Mouse (Mus musculus) adrenal gland, adult 18-20 months (tissue): ENCODE data around the gene Upk2. TPM values are rescaled to one million over a fixed set of nuclear protein-coding genes. Genes with fewer than 3 reads are reported as not detected.

Experiments used
- DNase-seq, 2 experiments: peaks; one replicate each; pipeline ENCODE4 v3.0.0; 2021 to 2022; ENCODE audit warnings: low spot score in 2 of 2
- total RNA-seq, 2 experiments: library from RNA; stranded (reverse); gene quantifications; 1 replicate in 1 of 2; 2 replicates in 1 of 2; pipeline ENCODE4 v1.2.3; 2021

The Upk2 gene
- total RNA-seq, 2 experiments from 2014 or later: not detected

GRCm38 (mm10) chr9:44488855-44489381 lies 34.1 kb upstream of the Upk2 start:
- DNase-seq: no peak

- peak in 1 of 2 experiments; percentile 16 for DNase-seq
Measured at GRCm38 (mm10) chr9:44488416-44488815, 33.6 kb upstream of the Upk2 start.

DNA sequence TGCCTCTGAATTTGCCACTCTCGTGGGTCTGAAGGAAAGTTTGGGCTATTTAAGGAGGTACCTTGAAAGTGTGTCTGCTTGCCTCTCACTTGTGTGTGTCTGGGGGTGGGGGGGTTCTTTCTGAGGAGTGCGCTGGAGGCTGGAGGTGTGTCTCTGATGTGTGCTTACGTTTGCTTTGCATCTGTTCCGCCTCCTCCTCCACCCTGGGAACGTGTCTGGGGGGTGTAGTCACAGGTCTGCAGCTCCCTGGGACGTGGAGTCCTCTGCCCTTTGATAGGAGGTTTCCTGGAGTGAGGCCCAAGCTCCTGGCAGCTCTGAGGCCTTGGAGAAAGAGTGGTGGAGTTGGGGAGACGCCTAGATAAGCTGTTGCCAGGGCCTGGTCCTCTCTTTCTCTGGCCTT lies 32.7 kb upstream of the Upk2 start:
- peak; percentile 64 to 68 for DNase-seq

DNA sequence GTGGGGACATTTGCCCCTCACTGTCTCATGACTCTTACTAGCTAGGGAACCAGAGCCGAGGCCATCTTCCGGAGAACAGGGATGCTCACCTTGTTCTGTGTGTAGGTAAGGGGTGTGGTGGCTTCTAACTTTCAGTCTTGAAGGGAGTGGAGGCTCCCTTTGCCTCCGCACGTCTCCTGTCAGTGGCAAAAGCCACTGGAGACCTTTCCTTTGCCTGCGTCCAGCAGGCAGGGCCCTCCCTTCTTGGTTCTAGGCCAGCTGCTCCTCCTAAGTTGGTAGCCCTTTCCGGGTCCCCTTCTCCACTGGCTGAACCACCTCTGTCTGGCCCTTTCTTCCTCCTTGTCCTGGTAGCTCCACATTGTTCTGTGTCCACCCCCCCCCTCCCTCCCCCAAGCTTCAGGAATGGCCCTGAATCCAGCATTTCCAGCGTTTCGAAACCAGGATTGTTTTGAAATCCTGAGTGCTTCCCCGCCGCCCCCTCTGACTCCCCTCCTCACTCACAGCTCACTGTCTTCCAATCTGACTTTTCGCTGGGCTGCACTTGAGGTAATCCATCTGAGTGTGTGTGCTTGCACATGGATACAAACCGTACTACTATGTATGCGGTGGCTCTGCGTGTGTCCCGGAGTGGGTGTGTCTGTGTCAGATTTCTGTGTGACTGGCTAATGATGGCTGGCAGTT lies 32.1 kb upstream of the Upk2 start:
- DNase-seq: peak in 1 of 2 experiments; percentile 38

DNA sequence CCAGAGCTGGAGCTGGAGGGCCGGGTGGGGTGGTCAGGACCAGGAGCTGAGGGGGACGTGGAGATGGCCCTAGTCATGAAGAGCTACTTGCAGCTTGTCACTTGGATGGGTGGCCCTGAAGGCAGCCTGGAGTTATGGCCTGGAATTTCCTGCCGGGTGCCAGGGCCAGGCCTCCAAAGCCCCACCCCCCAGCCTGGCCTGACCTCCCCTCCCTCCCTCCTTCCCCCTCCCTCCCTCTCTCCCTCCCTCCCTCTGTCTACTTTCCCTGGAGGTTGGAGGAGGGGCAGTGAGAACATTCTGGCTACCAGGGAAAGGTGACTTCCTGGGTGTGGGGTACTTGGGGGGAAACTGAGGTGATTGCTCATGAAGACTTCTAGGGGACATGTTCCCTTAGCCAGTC lies 31.6 kb upstream of the Upk2 start:
- peak; percentile 51 for DNase-seq

GRCm38 (mm10) chr9:44485516-44486161 lies 30.9 kb upstream of the Upk2 start:
- DNase-seq: peak in 1 of 2 experiments; percentile 22

GRCm38 (mm10) chr9:44485105-44485515 lies 30.3 kb upstream of the Upk2 start:
- peak in 1 of 2 experiments; percentile 7 for DNase-seq

- DNase-seq: peak in 1 of 2 experiments; percentile 18
Measured at GRCm38 (mm10) chr9:44484311-44485104, 29.7 kb upstream of the Upk2 start.

- peak in 1 of 2 experiments; percentile 59 for DNase-seq
Measured at GRCm38 (mm10) chr9:44483510-44484044, 28.8 kb upstream of the Upk2 start.

DNA sequence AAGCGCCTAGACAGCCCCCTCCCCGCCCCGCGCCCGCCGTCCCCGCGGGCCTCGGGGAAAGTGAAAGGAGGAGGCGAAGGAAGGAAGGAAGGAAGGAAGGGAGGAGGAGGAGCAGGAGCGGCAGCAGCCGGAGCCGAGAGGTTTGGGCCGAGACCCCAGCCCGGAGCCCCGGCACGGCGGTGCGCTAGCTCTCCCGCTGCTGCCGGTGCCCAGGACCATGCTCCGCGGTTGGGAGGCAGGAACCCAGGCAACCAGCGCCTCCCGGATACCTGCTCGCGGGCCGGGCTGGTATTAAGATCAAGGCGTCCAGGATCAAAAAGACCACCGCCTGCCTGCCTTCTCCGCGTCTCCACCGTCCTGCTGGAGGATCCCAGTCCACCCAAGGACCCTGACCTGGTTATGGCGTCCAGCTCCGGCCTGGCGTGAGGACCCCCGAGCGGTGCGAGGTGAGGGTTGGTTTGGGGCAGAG lies 28.3 kb upstream of the Upk2 start:
- DNase-seq: peak in 1 of 2 experiments; percentile 47

DNA sequence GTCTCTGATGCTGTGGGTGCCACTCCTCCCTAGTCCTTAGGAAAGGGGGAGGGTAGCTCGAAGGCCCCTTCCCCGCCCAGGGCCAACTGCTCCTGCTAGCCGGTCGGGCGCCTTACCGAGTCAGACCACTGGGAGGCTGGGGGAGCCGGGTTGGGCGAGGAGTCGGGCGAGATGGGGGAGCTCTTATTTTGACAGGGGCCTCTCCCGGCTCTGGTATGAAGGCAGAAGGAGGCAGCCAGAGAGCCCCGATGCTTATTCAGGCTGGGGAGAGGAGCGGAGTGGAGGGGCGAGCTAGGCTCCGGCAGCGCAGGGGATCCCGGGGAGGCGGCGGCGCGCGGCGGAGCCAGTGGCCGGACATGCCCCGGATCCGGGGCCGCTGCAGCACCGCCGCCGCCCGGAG lies 27.8 kb upstream of the Upk2 start, which contains the start of gene Bcl9l:
Gene Bcl9l (plus strand): TSS at position 274 of the 400 bp plus-strand sequence.
- peak; percentile 84 to 89 for DNase-seq

DNA sequence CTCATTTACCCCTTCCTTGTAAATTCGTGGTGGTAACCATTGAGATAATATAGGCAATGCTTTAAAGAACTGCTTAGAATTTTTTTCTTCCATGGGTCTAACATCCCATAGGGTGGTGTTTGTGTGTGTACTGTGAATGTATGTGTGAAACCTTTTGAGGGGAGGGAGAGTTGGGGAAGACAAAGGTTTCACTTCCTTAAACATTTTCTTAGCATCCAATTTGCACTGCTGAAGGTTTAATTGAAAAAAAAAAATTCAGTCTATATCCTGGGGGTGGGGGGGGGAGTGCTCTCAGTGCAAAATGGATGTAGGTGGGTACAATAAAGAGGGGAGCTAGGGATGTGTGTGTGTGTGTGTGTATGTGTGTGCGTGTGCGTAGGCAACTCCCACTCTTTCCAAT lies 27.3 kb upstream of the Upk2 start:
- no peak for DNase-seq

DNA sequence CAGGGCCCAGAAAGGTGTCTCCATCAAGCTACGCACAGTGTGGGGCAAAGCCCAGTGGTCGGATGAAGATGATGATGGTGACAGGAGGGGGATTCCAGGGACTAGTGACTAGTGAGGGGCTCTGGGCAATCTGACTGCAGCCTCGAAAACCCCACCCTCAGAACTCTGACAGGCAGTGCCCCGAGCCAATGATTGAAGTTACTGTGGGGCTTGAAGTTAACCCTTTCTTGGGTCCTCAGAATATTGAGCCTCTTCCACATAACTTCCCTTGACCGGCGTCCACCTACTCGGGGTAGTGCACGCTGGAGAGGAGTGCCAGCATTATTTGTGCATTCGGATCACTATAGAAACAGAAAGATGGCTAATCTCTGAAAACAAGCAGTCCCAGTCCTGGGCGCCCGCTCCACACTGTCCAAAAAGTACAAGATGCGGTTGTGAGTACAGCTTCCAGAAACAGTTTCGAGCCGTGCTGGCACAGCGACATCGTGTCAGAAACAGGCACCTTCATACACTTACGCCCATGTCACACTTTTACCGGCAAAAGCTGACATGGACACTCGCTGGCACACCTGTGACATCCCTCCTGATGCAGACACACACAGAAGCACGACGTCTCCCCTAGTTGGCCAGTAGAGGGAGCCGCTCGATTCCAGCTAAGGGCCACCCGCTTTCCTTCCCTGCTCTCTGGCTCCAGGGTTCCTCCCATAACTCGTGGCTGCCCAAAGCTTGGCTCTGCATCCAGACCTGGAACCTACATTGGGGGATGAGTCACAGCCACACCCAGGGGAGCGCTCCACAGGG lies 25.1 kb upstream of the Upk2 start:
- peak; percentile 76 to 83 for DNase-seq

DNA sequence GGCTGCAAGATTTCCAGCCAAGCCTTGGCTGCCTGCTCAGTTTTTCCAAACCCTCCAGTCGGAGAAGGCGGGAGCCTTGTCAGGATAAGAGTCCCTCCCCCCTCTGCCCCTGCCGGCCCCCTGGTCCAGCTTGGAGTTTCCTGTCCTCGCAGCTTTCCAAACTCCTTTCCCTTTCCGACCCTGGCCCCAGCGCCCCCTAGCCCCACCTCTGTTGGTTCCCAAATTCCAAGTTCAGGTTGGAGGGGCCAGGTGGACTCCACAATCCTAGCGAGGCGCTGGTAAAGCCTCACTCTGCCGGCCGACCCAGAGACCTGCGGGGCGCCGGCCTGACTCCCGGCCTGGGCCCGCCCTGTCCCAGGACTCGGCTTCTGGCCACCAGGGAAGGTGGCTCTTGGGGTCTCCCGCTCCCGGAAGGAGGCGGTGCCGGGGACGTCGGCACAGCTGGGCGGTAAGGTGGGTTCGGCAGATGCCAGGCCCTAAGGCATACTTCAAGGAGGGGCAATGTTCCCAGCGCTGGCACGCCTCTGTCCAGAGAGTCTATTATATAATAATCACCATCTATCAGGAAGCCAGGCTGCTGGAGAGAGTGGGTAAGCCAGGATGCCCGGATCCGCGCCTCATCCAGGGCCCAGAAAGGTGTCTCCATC lies 24.3 kb upstream of the Upk2 start:
- peak; percentile 69 to 70 for DNase-seq

GRCm38 (mm10) chr9:44478229-44478921 lies 23.6 kb upstream of the Upk2 start:
- peak in 1 of 2 experiments; percentile 48 for DNase-seq

- peak in 1 of 2 experiments; percentile 31 for DNase-seq
Measured at GRCm38 (mm10) chr9:44477339-44478228, 22.8 kb upstream of the Upk2 start.

DNA sequence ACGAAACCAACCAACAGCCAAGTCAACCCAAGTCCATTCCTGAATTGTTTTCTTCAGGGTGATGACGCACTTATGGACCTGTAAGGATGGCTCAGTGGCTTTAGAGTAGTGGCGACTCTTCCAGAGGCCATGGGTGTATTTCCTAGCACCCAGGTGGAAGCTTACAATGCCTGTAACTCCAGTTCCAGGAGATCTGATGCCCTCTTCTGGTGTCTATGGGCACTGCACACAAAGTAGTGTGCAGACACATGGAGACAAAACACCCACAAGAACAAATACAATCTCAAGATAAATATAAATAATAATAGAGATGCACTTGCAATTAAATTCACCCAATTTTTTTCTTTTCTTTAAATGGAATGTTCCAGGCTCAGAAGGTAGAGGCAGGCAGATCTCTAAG lies 21.2 kb upstream of the Upk2 start:
- no peak for DNase-seq

DNA sequence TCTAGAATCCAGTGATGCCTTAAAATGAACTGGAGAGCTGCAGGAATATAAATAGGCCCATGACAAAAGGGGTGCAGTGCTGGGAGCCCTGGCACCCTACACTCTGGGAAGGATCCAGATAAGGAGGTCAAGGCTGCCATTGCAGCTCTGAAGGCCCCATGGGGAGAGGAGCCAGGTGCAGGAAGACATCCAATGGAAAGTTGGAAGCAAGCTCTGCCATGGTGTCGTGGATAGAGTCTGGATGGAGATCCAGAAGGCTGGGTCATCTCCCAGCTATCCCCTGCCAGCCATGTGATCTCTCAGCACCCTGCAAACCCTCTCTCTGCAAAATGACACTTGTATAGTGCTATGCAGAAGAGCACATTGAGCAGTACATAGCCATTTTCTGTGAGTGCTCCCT lies 19.6 kb upstream of the Upk2 start:
- DNase-seq: no peak
